10 mouse cellular contexts compared by ENCODE assay signal in the genomic region with DNA sequence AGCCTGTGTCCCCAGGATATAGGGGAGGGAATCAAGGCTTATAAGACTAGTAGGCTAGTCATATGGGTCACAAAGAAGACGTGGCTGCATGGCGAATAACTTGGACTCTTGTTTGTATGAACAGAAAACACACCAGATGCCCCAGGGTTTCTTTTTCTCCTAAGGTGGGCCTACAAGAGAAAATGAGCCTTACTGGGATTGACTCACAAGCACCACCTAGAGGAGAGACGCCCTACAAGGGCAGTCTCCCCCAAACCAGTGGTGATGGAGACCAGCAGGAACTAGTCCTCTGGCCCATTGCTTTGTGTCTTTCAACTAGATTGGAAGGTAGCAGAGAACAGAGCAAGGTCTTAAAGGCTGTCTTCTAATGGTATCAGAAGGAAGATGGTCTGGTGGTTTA. TPM values are rescaled to one million over a fixed set of nuclear protein-coding genes. Genes with fewer than 3 reads are reported as not detected.
A peak's percentile ranks its signal among the peaks of the same experiment; 100 is the strongest.
DNase-seq lines count a peak whose midpoint lies in the region; ATAC-seq and TF ChIP-seq lines count a peak whose summit lies in the region.
"Had no signal": no experiment of that assay in that cellular context is flagged by ENCODE, and none has a peak within 500 bp of the region (broad histone marks: within the 10 kb centered on the region; RNA-seq: fewer than 3 reads in every experiment).

No protein-coding gene starts in this region.

- ATAC-seq in hindbrain, postnatal 0 days, result no peak
- no peak for ATAC-seq in hindbrain, embryonic 12.5 days (ENCODE audit: low FRiP score)
- no peak for ATAC-seq in forebrain, embryonic 11.5 days (replicated peaks; ENCODE audit: low FRiP score)

- intact Hi-C loops in left cerebral cortex, postnatal 14 days (cut with DNase I), result no loop called here

- H3K4me3 ChIP-seq in hindbrain, postnatal 0 days (ENCODE audit: low read length), result no peak overlapping the region
- no peak overlapping the region for H3K4me3 ChIP-seq in hindbrain, embryonic 12.5 days
- no peak overlapping the region for H3K4me3 ChIP-seq in forebrain, embryonic 11.5 days (ENCODE audit: low read depth, low read length)
- H3K4me3 ChIP-seq: embryonic facial prominence, embryonic 15.5 days; limb, embryonic 12.5 days had no signal

- 48% methylated on average over 3 of the region's 3 CpGs for WGBS in hindbrain, postnatal 0 days
- 44% methylated on average over 3 of the region's 3 CpGs for WGBS in hindbrain, embryonic 12.5 days
- WGBS in forebrain, embryonic 11.5 days, result 62% methylated on average over 3 of the region's 3 CpGs

- DNase-seq in hindbrain, postnatal 0 days (ENCODE audit: low spot score), result peak; percentile 23
- DNase-seq in testis, postnatal 10 days (ENCODE audit: low spot score), result peak; percentile 55
- no peak for DNase-seq in testis, postnatal 14 days (ENCODE audit: low spot score)
- DNase-seq in c-Kit-positive CD71-negative TER-119-negative erythroid progenitor cells, embryonic 14.5 days (ENCODE audit: low read depth), result peak; percentile 20
- peak; percentile 13 to 41 for DNase-seq in left cerebral cortex, postnatal 14 days (ENCODE audit: low spot score in 2 of 2)
- DNase-seq in thymus, postnatal 0 days (ENCODE audit: low spot score), result peak; percentile 81
- DNase-seq in forebrain, embryonic 11.5 days (ENCODE audit: low spot score), result no peak

- no peaks in the 10 kb centered on the region for H3K9me3 ChIP-seq in hindbrain, postnatal 0 days (ENCODE audit: low read length)
- no peaks in the 10 kb centered on the region for H3K9me3 ChIP-seq in hindbrain, embryonic 12.5 days (replicated peaks)
- H3K9me3 ChIP-seq in forebrain, embryonic 11.5 days (ENCODE audit: control insufficient read depth, low read length), result no peaks in the 10 kb centered on the region
- H3K9me3 ChIP-seq: embryonic facial prominence, embryonic 15.5 days; limb, embryonic 12.5 days had no signal

- H3K36me3 ChIP-seq in hindbrain, postnatal 0 days (ENCODE audit: insufficient read depth, low read length), result no peaks in the 10 kb centered on the region
- no peaks in the 10 kb centered on the region for H3K36me3 ChIP-seq in hindbrain, embryonic 12.5 days
- H3K36me3 ChIP-seq in forebrain, embryonic 11.5 days (ENCODE audit: control insufficient read depth, insufficient read depth, low read length), result no peaks in the 10 kb centered on the region
- H3K36me3 ChIP-seq: embryonic facial prominence, embryonic 15.5 days; limb, embryonic 12.5 days had no signal

- H3K27me3 ChIP-seq in hindbrain, postnatal 0 days (ENCODE audit: insufficient read depth, low read length), result no peaks in the 10 kb centered on the region
- no peaks in the 10 kb centered on the region for H3K27me3 ChIP-seq in hindbrain, embryonic 12.5 days
- H3K27me3 ChIP-seq in forebrain, embryonic 11.5 days (ENCODE audit: control insufficient read depth, insufficient read depth, low read length), result no peaks in the 10 kb centered on the region
- H3K27me3 ChIP-seq: embryonic facial prominence, embryonic 15.5 days; limb, embryonic 12.5 days had no signal

- peak; percentile 53 for TF ChIP-seq CTCF in hindbrain, postnatal 0 days (IDR thresholded peaks at IDR 0.05; ENCODE audit: low read depth)

- no peak overlapping the region for H3K27ac ChIP-seq in hindbrain, postnatal 0 days
- H3K27ac ChIP-seq in hindbrain, embryonic 12.5 days, result no peak overlapping the region
- no peak overlapping the region for H3K27ac ChIP-seq in forebrain, embryonic 11.5 days (ENCODE audit: low read depth, low read length)
- H3K27ac ChIP-seq: embryonic facial prominence, embryonic 15.5 days; limb, embryonic 12.5 days had no signal

- no peaks in the 10 kb centered on the region for H3K4me1 ChIP-seq in hindbrain, postnatal 0 days (ENCODE audit: insufficient read depth, low read length)
- no peaks in the 10 kb centered on the region; the same call in 1 of the 2 replicates for H3K4me1 ChIP-seq in hindbrain, embryonic 12.5 days
- H3K4me1 ChIP-seq in forebrain, embryonic 11.5 days (replicated peaks; ENCODE audit: control insufficient read depth, insufficient read depth, low read length), result no peaks in the 10 kb centered on the region

- H3K4me2 ChIP-seq in hindbrain, postnatal 0 days (ENCODE audit: low read depth, low read length), result no peak overlapping the region
- H3K4me2 ChIP-seq in hindbrain, embryonic 12.5 days (replicated peaks), result no peak overlapping the region
- H3K4me2 ChIP-seq in forebrain, embryonic 11.5 days (ENCODE audit: low read depth, low read length, severe bottlenecking), result no peak overlapping the region
- H3K4me2 ChIP-seq: embryonic facial prominence, embryonic 15.5 days; limb, embryonic 12.5 days had no signal

- H3K9ac ChIP-seq in hindbrain, postnatal 0 days (replicated peaks; ENCODE audit: low read length), result no peak overlapping the region
- H3K9ac ChIP-seq in hindbrain, embryonic 12.5 days, result no peak overlapping the region
- H3K9ac ChIP-seq in forebrain, embryonic 11.5 days (ENCODE audit: low read length), result no peak overlapping the region
- H3K9ac ChIP-seq: embryonic facial prominence, embryonic 15.5 days; limb, embryonic 12.5 days had no signal

RNA-seq across cellular contexts. Expression of gene Epsti1, which starts 22.7 kb away (rescaled TPM):
- 0.16 and 0.22 TPM in 2 replicates for total RNA-seq in hindbrain, postnatal 0 days (2014; rRNA removed)
- polyA plus RNA-seq in hindbrain, postnatal 0 days (2015; fragmentation: Nextera tagmentation; extraction: Ambion mirVana), result 0.41 and 0.76 TPM in 2 replicates
- 0.40 and 0.48 TPM in 2 replicates for polyA plus RNA-seq in hindbrain, embryonic 12.5 days (2016; fragmentation: Nextera tagmentation; extraction: Ambion mirVana)
- total RNA-seq in left cerebral cortex, postnatal 14 days (2021), result under 1 TPM; 0.17 to 0.31 TPM
- 66.6 and 104 TPM in 2 replicates for polyA plus RNA-seq in thymus, postnatal 0 days (2015; fragmentation: Nextera tagmentation; extraction: Ambion mirVana)
- 0.16 and 0.19 TPM in 2 replicates for polyA plus RNA-seq in forebrain, embryonic 11.5 days (2014; fragmentation: Nextera tagmentation; extraction: Ambion mirVana)

RNA-seq across cellular contexts. Expression of gene Dnajc15, which starts 51.8 kb away (rescaled TPM):
- total RNA-seq in hindbrain, postnatal 0 days (2014; rRNA removed), result 10.6 and 12.9 TPM in 2 replicates
- 93.9 and 98.8 TPM in 2 replicates for polyA plus RNA-seq in hindbrain, postnatal 0 days (2015; fragmentation: Nextera tagmentation; extraction: Ambion mirVana)
- 70.2 and 75.4 TPM in 2 replicates for polyA plus RNA-seq in hindbrain, embryonic 12.5 days (2016; fragmentation: Nextera tagmentation; extraction: Ambion mirVana)
- 10 to 100 TPM; 52.2 to 62.3 TPM for total RNA-seq in left cerebral cortex, postnatal 14 days (2021)
- 263 and 298 TPM in 2 replicates for polyA plus RNA-seq in thymus, postnatal 0 days (2015; fragmentation: Nextera tagmentation; extraction: Ambion mirVana)
- polyA plus RNA-seq in forebrain, embryonic 11.5 days (2014; fragmentation: Nextera tagmentation; extraction: Ambion mirVana), result 106 and 107 TPM in 2 replicates

Comparison
In these comparisons a context has a peak if more than half of its experiments do, and no peak if none do; other contexts are left out.
1. DNase-seq: peak in hindbrain, postnatal 0 days (single experiment), testis, postnatal 10 days (single experiment), c-Kit-positive CD71-negative TER-119-negative erythroid progenitor cells, embryonic 14.5 days (single experiment), left cerebral cortex, postnatal 14 days (2 of 2) and thymus, postnatal 0 days (single experiment); none in testis, postnatal 14 days (single experiment) and forebrain, embryonic 11.5 days (single experiment).
2. RNA of gene Epsti1, which starts 22.7 kb away (polyA plus RNA-seq): 66.6 to 104 TPM in thymus, postnatal 0 days; 0.40 to 0.48 TPM in hindbrain, embryonic 12.5 days, 0.41 to 0.76 TPM in hindbrain, postnatal 0 days and 0.16 to 0.19 TPM in forebrain, embryonic 11.5 days; every median in the first group is over 10 times any median in the second.